Mouse (Mus musculus): ENCODE measurements around the gene Sufu.

The Sufu gene

GRCm38 (mm10) chr19:46500581-46501341 lies 104.1 kb downstream of the Sufu start:
- DNase-seq: no peak

GRCm38 (mm10) chr19:46501401-46502068 lies 104.8 kb downstream of the Sufu start, which contains the start of gene Trim8:
Trim8 (plus strand) TSS chr19:46501702.
- DNase-seq: peak; percentile 84

DNA sequence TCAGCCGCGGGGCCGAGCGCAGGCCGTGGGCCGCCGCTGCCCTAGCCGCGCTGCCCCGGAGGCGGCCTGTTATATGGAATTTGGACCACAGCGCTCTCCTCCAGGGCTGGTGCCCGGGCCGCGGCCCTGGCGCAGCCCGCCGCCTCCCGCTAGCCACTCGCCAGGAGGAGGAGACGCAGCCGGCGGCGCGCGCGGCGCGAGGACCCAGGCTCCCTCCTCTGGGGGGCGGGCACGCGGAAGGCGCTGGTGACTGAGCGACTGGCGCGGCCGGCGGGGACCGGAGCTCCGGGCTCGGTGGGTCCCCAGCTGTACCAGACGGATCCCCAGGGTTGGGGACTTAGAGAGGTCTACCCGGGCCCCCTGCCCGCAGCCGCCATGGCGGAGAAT lies 105.4 kb downstream of the Sufu start:
- DNase-seq: peak; percentile 85

- peak; percentile 87 for DNase-seq
Measured at GRCm38 (mm10) chr19:46502471-46503166, 105.9 kb downstream of the Sufu start.

- DNase-seq: peak; percentile 50
Measured at GRCm38 (mm10) chr19:46503351-46504084, 106.8 kb downstream of the Sufu start.

DNA sequence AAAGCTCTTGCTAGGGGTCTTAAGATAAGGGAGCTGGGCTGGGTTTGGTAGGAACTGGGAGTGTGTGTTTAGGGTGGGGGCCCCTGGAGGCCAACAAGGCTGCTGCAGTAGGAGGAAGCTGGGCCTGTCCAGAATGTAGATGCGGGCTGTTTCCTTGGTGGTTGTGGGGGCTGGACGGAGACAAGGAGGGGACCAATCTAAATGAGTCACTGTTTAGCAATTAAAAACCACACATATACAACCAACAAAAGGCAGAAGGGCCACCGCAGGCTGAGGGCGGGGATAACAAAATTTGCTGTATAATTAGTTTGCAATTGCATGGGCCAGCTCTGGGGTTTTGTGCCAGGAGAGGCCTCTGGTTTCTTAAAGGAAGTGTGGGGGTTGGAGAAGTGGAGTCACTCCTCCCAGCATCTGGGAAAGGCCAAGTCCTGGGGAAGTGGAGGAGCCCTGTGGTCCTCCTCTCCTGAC lies 107.4 kb downstream of the Sufu start:
- no peak for DNase-seq

DNA sequence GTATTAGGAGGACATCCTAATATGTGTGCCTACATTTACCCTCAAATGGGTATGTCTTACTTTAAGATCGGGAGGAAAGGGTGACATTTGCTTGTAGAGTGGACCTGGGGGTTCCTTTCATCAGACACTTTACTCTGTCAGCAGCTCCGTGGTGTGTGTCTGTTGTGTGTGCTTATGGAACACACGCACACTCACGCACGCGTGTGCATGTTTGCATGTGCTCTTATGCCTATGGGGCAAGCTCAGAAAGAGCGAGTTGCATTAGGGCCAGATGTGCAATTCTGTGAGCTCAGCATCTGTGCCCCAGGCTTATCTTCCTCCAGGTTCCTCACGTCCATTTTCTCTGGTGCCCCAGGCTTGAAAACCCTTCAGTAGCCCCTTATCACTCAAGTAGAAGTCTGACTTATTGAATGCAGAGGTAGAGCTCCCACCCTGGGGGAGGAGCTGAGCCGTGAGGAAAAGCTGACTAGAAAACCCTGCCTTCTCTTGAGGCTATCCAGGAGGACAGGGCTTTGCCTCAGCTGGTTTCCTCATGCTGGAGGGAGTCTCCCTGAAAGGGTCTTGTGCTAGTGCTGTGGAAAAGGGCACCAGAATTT lies 108.2 kb downstream of the Sufu start:
- no peak for DNase-seq

DNA sequence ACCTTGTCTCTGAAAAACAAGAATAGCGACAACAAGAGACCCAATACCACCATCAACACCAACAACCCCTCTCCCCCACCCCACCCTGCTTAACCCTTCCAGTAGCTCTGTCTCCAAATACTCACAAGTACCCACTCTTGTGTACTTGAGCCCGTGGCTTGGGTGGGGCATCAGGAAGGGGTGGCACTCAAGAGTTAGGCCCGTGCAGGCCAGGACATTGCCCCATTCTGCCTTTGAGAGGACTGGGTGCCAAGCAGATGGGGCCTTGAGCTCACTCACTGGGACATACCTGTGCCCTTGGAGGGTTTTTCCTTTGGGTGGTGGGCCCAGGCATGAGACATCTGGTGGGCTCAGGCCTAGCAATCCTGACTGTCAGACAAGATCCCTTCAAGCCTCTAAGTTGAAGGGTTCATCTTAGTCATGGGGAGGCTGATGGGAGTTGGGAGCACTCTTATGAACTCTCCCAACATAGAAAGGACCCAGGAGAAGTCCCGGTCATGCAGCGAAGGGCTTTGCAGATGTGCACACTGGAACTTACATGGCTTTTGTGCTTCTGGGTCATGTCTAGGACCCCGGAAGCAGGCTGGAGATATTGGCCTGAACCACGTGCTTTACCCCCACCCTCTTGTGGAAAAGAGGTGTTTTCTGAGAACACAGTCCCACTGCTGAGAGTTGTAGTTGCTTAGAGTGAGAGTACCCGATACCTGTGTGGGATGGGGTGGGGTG lies 109.1 kb downstream of the Sufu start:
- no peak for DNase-seq

DNA sequence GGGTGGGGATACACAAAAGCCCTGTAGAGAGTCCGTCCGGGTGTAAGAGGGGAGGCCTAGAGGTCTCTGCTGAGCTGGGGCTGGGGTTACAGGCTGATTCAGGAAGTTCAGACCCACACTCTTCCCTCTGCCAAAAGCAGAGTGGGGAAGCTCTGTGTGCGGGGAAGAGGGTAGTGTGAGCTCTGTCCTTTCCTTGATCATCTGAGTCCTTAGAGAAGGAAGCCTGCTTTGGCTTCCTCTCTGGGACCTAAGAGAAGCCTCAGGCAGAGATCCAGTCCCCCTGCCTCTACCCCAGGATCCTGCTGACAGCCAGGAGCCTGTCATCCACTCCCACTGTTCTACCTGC lies 109.6 kb downstream of the Sufu start:
- no peak for DNase-seq

DNA sequence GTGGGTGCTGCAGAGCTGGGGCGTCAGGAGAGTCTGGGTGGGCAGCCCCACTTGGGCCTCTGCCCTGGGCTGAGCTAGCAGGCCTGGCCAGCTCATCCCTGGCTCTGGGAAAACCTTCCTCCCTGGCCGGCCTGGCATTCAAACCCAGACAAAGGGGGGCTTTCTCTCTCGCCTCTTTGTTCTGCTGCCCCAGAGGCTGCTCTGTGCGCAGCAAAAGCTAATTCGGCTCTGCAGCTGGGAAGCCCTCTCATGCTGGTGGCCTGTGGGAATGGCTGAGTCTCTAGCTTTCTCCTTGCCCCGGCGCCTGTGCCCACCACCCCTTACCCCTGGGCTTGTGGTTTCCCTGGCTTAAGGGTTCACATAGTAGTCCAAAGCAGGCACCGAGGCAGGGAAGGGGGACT lies 110.5 kb downstream of the Sufu start:
- DNase-seq: no peak

DNA sequence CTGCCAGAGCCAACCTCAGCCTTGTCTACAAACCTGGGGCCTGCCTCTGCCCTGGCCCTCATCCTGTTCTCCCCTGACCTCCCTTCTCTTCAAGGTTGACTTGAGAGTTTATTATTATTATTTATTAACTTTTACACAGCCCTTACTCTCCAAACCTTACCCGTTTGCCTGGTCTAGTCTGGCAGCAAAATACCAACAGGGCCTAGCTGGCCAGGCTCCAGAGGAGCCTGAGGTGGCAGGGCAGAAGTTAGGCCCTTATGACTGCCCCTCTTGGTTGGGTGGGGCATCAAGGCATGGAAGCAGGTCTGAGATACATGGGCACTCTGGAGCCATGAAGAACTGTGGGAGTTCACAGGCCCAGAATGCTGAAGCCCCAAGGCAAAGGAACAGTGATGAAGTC lies 111.1 kb downstream of the Sufu start:
- no peak for DNase-seq

DNA sequence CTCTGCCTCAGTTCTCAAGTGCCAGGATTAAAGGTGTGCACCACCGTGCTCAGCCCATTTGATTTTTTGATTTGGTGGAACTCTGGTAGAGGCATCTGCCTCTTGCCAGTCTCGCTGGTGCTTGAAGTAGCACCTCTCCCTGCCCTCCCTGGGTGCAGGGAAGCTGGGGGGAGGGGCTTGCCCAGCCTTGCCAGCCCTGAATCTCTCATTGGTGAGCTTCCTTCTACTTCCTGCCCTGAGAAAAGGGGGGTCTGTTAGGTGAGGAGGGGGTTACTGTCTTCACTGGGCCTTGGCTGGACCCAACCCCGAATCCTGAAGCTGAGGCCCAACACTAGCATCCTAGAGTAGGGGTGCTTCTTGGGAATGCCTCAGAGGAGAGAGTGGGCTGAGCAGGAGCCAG lies 112.0 kb downstream of the Sufu start:
- DNase-seq: no peak

GRCm38 (mm10) chr19:46509202-46509601 lies 112.5 kb downstream of the Sufu start:
- DNase-seq: no peak

DNA sequence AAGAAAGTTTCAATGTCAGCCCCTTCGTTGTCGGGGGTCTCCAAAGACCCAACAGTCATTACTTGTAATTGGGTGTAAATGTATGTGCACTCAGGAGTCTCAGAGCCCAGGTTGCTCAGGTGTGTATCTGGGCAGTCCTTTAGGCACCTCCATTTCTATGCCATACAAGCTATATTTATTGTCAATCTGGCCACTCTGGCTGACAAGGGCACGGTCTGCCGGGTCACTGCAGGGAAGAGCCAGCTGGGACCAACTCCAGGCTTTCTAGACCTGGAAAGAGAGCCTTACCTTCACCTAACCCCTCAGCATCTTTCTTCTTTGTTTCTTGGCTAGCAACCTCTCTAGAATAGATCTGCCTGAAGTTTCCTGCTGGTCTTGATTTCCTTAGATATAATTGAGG lies 113.0 kb downstream of the Sufu start:
- no peak for DNase-seq

DNA sequence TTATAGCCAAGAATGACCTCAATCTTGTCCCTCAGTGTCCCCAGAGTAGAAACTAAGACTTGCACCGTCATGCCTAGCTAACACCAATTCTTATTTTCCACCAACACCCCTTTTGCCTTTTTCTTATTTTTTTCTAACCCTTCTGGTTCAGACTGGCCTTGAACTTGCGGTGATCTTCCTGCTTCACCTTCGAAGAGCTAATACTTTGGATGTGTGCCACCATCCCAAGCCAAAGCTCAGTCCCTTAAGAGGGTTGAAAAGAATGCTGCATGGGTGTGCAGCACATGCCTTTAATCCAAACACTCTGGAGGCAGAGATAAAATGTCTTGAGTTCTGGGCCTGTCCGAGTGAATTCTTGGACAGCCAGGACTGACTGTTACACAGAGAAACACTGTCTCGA lies 113.7 kb downstream of the Sufu start:
- DNase-seq: no peak

DNA sequence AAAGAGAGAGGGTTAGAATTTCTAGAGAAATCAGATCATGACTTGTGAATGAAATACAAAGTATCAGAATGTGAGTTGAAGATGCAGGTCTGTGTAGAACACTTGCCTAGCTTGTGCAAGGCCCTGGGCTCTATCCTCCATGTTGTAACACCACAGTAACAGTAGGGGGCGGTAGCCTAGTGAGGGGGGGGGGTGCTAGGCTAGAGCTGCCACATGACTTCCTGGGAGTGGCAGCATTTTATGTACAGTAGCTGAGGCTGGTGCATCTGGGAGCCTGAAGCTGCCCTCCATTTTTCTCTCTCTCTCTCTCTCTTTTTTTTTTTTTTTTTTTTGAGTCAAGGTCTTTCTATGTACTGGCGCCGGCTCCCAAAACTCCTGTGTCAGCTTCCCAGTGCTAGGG lies 114.1 kb downstream of the Sufu start:
- no peak for DNase-seq

DNA sequence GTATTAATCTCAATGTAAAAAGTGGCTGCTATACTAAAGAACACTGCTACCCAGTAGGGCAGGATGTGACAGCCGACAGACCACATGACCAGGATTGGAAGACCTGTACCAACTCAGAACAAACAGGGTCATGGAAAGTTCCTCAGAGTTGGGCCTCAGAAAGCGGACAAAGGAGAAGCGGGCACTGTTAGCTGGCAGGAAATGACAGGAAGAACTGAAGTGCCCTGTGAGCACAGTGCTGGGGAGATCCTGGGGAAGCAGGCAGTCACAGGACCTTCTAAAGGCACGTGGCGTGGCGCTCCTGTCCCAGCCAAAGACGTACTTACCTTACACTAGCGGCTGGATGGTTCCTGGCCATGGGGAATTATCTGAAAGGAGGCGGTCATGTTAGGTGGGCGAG lies 114.6 kb downstream of the Sufu start:
- no peak for DNase-seq

DNA sequence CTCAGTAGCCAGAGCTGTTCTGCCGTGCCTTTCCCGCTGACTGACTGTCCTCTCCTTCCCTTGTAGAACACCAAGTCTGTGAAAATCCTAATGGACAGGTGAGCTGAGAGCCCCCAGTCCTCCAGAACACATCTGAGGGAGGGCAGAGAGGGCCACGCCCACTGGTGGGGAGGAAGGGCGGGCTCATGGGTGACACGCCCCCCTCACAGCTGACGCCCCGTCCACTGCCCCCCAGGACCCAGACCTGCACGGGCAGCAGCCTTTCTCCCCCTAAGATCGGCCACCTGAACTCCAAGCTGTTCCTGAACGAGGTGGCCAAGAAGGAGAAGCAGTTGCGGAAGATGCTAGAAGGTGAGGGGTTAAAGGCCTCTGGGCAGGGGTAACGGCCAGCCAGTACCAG lies 117.7 kb downstream of the Sufu start:
- no peak for DNase-seq

DNA sequence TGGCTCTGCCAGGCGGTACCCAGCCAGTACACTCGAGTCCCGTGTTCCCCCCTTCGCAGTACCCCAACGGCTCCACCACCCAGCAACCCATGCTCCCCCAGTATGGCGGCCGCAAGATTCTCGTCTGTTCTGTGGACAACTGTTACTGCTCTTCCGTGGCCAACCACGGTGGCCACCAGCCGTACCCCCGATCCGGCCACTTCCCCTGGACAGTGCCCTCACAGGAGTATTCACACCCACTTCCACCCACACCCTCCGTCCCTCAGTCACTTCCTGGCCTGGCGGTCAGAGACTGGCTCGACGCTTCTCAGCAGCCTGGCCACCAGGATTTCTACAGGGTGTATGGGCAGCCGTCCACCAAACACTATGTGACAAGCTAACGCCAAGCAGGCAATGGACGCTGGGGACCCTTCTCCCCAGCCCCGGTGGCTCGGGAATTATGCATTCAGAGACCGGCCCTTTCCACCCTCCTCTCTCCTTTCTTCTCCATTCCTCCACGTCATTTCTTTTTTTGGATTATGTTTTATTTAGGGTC lies 118.7 kb downstream of the Sufu start:
- DNase-seq: no peak

- no peak for DNase-seq
Measured at GRCm38 (mm10) chr19:46516667-46517528, 120.2 kb downstream of the Sufu start.

Measured in right cerebral cortex, postnatal 25 days (tissue).